Mouse (Mus musculus): Measurements from ENCODE around the gene Prkcd. TPM values are rescaled to one million over a fixed set of nuclear protein-coding genes. Genes with fewer than 3 reads are reported as not detected.

Prkcd gene
- polyA plus RNA-seq, 1 experiment from 2014 or later, result 35.7 TPM

DNA sequence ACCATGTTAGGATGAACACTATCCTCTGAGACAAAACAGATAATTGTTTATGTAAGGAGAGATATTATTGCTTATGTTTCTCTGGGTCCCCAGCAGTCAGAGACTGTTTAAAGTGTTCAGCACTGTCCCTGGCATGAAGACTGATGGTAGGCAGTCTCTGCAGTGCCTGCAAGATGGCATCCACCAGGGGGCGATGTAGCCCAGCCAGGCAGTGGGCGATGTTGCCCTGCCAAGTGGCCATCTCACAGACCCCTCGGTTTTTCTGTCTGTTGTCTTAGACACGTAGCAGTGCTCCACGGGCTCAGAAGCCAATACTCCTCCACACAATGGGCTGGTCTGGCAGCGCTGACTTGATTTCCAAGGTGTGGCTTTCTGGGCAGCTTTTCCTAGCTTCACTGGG lies 34.6 kb downstream of the Prkcd start:
- DNase-seq (ENCODE audit: low spot score), result peak; percentile 87
- H3K27ac ChIP-seq (replicated peaks; ENCODE audit: low read depth, low read length), result no peak overlapping the region
- H3K27me3 ChIP-seq (ENCODE audit: control insufficient read depth, insufficient read depth, low read length), result no peaks in the 10 kb centered on the region
- WGBS, result 8% methylated on average over 6 of the region's 6 CpGs
- peaks cover 4% of the 10 kb centered on the region; the same call in 1 of the 2 replicates for H3K36me3 ChIP-seq (ENCODE audit: control insufficient read depth, insufficient read depth, low read length)
- H3K4me2 ChIP-seq (ENCODE audit: low read depth, severe bottlenecking), result no peak overlapping the region
- ATAC-seq (ENCODE audit: insufficient number of reproducible peaks, low FRiP score, low TSS enrichment, low read depth), result no peak
- H3K4me3 ChIP-seq (ENCODE audit: low read depth, low read length), result no peak overlapping the region
- H3K9me3 ChIP-seq (ENCODE audit: control insufficient read depth, low read length), result no peaks in the 10 kb centered on the region
- H3K9ac ChIP-seq (ENCODE audit: low read length), result no peak overlapping the region
- H3K4me1 ChIP-seq (ENCODE audit: control insufficient read depth, insufficient read depth, low read length), result peaks cover 10% of the 10 kb centered on the region

DNA sequence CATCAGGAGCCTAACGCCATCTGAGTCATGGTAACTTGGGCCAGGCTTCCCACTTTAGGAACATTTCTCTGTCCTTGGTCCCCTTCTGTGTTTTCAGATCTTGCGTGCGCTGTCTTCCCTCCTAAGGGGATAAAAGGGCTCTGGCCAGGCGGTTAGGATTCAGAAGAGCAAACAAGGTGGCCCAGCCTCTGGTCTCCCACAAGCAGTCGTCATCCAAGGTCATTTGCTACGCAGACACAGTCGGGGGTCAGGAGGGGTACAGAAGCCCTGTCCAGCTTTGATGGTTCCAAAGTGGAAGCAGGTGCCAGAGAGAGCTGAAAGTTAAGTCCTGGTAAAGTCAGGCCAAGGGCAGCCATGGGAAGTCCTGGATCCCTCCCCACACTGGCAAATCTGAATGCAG lies 35.1 kb downstream of the Prkcd start:
- WGBS, result 72% methylated on average over 7 of the region's 7 CpGs

DNA sequence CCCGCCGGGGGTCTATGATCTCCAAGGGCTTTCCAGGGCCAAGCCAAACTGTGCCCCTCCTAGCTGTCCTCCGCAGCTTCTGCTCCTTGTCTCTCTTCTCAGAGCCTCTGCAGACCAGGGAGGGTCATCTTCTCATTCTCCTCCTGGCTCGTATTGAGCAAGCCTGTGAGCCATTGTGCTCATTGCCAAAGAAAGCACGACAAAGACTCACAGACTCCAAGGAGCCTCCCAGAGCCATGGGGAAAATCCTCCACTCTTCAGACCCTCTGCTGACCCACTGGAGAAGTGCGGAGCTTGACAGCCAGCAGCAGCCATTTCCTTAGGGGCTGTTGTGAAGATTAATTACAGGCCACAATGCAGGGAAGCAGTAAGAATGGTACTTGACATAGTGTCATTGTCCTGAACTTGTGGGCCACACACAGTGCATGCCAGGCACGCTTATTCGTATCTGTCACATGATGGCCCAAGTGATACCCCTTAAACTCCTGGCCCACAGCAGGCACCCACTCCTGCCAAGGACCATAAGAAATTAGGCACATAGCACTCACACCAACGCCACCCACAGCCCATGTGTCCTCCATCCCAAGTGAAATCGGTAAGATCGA lies 35.9 kb downstream of the Prkcd start:
- H3K27ac ChIP-seq (replicated peaks; ENCODE audit: low read depth, low read length), result no peak overlapping the region
- H3K4me2 ChIP-seq (ENCODE audit: low read depth, severe bottlenecking), result no peak overlapping the region
- no peaks in the 10 kb centered on the region for H3K36me3 ChIP-seq (ENCODE audit: control insufficient read depth, insufficient read depth, low read length)
- H3K9ac ChIP-seq (ENCODE audit: low read length), result no peak overlapping the region
- H3K9me3 ChIP-seq (ENCODE audit: control insufficient read depth, low read length), result no peaks in the 10 kb centered on the region
- H3K27me3 ChIP-seq (ENCODE audit: control insufficient read depth, insufficient read depth, low read length), result no peaks in the 10 kb centered on the region; the same call in 1 of the 2 replicates
- ATAC-seq (ENCODE audit: insufficient number of reproducible peaks, low FRiP score, low TSS enrichment, low read depth) (no peak), DNase-seq (ENCODE audit: low spot score) (no peak)
- peaks cover 10% of the 10 kb centered on the region for H3K4me1 ChIP-seq (ENCODE audit: control insufficient read depth, insufficient read depth, low read length)
- WGBS, result 84% methylated on average over 11 of the region's 11 CpGs
- H3K4me3 ChIP-seq (ENCODE audit: low read depth, low read length), result no peak overlapping the region

More for the DNA sequence above, 35.1 kb downstream of the Prkcd start:
- no peak overlapping the region for H3K9ac ChIP-seq (ENCODE audit: low read length)
- peaks cover 10% of the 10 kb centered on the region for H3K4me1 ChIP-seq (ENCODE audit: control insufficient read depth, insufficient read depth, low read length)
- peaks cover 4% of the 10 kb centered on the region; the same call in 1 of the 2 replicates for H3K36me3 ChIP-seq (ENCODE audit: control insufficient read depth, insufficient read depth, low read length)
- H3K27me3 ChIP-seq (ENCODE audit: control insufficient read depth, insufficient read depth, low read length), result no peaks in the 10 kb centered on the region
- no peaks in the 10 kb centered on the region for H3K9me3 ChIP-seq (ENCODE audit: control insufficient read depth, low read length)
- H3K4me3 ChIP-seq (ENCODE audit: low read depth, low read length), result no peak overlapping the region
- ATAC-seq (ENCODE audit: insufficient number of reproducible peaks, low FRiP score, low TSS enrichment, low read depth), result no peak
- no peak for DNase-seq (ENCODE audit: low spot score)
- no peak overlapping the region for H3K27ac ChIP-seq (replicated peaks; ENCODE audit: low read depth, low read length)
- no peak overlapping the region for H3K4me2 ChIP-seq (ENCODE audit: low read depth, severe bottlenecking)

DNA sequence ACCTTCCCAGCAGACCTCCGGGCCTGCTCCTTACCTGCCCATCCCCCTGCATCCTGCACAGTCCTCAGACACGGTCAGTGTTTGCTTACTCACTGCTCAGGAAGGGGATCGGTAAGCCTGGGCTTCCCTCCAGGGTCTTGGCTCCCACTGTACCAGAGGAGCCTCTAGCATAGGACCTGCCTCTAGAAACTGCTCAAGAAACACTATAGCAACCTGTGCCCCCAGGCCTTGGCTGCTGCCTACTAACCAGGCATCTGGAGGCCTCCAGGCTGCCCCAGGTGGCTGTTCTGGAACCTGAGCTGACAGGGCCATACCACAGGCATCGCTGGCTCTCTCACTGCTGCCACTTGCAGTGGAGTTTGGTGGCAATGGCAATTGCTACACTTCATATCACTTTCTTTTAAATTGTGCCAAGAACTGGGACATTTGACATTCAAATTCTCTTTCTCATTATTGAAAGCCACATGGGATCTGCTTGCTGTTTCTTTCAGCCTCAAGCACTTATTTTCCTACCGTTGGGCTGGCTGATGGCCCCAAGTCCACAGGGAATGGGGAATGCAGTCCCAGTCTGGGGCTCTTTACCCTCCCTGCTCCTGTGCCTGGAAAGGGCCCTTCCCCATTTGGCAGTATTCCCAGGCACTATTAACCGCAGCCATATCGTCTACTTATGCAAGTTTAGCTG lies 39.1 kb downstream of the Prkcd start:
- Histone ChIP-seq H3K9ac (ENCODE audit: low read length) (no peak overlapping the region), H3K4me2 (ENCODE audit: low read depth, severe bottlenecking) (no peak overlapping the region), H3K36me3 (ENCODE audit: control insufficient read depth, insufficient read depth, low read length) (no peaks in the 10 kb centered on the region), H3K27ac (replicated peaks; ENCODE audit: low read depth, low read length) (no peak overlapping the region), H3K4me3 (ENCODE audit: low read depth, low read length) (no peak overlapping the region), H3K27me3 (ENCODE audit: control insufficient read depth, insufficient read depth, low read length) (no peaks in the 10 kb centered on the region; the same call in 1 of the 2 replicates), H3K4me1 (ENCODE audit: control insufficient read depth, insufficient read depth, low read length) (no peaks in the 10 kb centered on the region), H3K9me3 (ENCODE audit: control insufficient read depth, low read length) (no peaks in the 10 kb centered on the region)
- WGBS, result 74% methylated on average over 7 of the region's 7 CpGs
- ATAC-seq (ENCODE audit: insufficient number of reproducible peaks, low FRiP score, low TSS enrichment, low read depth), result no peak
- DNase-seq (ENCODE audit: low spot score), result no peak

DNA sequence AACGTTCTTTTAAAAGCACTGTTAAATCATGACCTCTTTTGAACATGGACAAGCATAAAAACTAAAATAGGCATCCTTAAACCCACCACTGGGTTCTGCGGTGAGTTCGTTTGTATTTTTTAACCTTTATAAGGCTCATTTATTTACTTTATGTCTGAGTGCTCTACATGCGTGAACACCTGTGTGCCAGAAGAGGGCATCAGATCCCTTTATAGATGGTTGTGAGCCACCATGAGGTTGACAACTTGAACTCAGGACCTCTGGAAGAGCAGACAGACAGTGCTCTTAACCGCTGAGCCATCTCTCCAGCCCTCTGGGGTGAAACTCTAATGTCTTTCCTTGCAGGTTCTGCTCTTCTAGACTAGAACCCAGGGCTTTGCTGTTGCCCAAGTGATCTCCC lies 40.7 kb downstream of the Prkcd start:
- H3K27ac ChIP-seq (replicated peaks; ENCODE audit: low read depth, low read length), result no peak overlapping the region
- H3K4me3 ChIP-seq (ENCODE audit: low read depth, low read length), result no peak overlapping the region
- WGBS, result 79% methylated on average over 5 of the region's 5 CpGs
- H3K4me2 ChIP-seq (ENCODE audit: low read depth, severe bottlenecking), result no peak overlapping the region
- H3K9me3 ChIP-seq (ENCODE audit: control insufficient read depth, low read length), result no peaks in the 10 kb centered on the region
- no peaks in the 10 kb centered on the region; the same call in 1 of the 2 replicates for H3K27me3 ChIP-seq (ENCODE audit: control insufficient read depth, insufficient read depth, low read length)
- H3K36me3 ChIP-seq (ENCODE audit: control insufficient read depth, insufficient read depth, low read length), result no peaks in the 10 kb centered on the region
- no peak for ATAC-seq (ENCODE audit: insufficient number of reproducible peaks, low FRiP score, low TSS enrichment, low read depth)
- H3K9ac ChIP-seq (ENCODE audit: low read length), result no peak overlapping the region
- no peaks in the 10 kb centered on the region for H3K4me1 ChIP-seq (ENCODE audit: control insufficient read depth, insufficient read depth, low read length)
- DNase-seq (ENCODE audit: low spot score), result no peak

DNA sequence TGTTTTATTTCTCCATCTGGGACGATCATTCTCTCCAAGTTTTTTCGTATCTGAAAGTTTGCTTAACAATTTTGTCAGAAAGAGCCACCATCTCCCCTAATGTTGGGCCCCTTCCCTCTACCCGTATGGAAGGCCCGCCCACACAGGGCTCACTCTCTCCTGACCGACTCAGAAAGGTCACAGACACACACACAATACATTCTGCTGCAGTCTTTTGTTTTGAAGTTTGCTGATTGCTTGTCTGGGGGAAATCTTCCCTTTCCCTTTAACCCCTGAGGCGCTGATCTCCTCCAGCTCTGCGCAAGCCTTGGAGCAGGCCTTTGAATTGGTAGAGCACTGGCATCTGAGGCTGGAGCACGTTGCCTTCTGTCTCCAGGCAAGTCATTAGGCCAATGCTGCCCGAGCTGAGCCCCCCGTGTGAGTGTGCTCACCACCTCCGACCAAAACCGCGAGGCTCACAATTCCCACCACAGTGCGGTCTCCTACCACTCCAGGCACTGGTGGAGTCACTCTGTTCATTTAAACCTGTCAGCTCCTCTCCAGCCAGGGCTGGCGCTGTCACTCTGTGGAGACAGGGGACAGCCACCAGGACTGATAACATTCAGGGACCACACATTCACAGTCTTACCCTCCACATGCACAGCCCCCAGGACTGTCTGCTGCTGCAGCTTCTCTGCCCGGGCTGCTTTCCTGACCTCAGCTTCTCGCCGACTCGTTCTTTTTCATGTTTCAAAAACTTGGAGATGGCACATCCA lies 41.3 kb downstream of the Prkcd start:
- Histone ChIP-seq H3K4me1 (ENCODE audit: control insufficient read depth, insufficient read depth, low read length) (no peaks in the 10 kb centered on the region), H3K4me3 (ENCODE audit: low read depth, low read length) (no peak overlapping the region), H3K4me2 (ENCODE audit: low read depth, severe bottlenecking) (no peak overlapping the region), H3K9me3 (ENCODE audit: control insufficient read depth, low read length) (no peaks in the 10 kb centered on the region), H3K27ac (replicated peaks; ENCODE audit: low read depth, low read length) (no peak overlapping the region), H3K9ac (ENCODE audit: low read length) (no peak overlapping the region), H3K27me3 (ENCODE audit: control insufficient read depth, insufficient read depth, low read length) (no peaks in the 10 kb centered on the region; the same call in 1 of the 2 replicates), H3K36me3 (ENCODE audit: control insufficient read depth, insufficient read depth, low read length) (no peaks in the 10 kb centered on the region)
- WGBS, result 54% methylated on average over 19 of the region's 19 CpGs
- no peak for DNase-seq (ENCODE audit: low spot score)
- no peak for ATAC-seq (ENCODE audit: insufficient number of reproducible peaks, low FRiP score, low TSS enrichment, low read depth)

DNA sequence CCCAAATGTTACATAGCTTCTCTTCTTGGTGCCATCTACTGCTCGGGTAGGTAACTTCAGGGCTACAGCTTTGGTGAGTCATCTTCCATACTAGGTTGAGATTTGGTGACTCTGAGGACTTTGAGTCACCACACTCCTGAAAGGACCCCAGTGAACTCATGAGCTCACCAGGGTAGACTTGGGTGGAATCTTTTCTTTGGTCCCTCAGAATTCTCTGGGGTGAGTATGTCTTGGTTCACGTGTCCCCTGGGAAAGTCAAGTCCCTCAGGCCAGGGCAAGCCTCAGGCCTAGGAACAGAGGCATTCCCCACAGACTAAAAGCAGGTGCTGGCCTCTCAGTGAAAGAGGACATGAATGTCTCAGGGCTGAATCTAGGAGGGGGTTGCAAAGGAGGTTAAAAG lies 41.9 kb downstream of the Prkcd start:
- Histone ChIP-seq H3K4me1 (ENCODE audit: control insufficient read depth, insufficient read depth, low read length) (no peaks in the 10 kb centered on the region), H3K27me3 (ENCODE audit: control insufficient read depth, insufficient read depth, low read length) (no peaks in the 10 kb centered on the region; the same call in 1 of the 2 replicates), H3K4me3 (ENCODE audit: low read depth, low read length) (no peak overlapping the region), H3K27ac (replicated peaks; ENCODE audit: low read depth, low read length) (no peak overlapping the region), H3K9me3 (ENCODE audit: control insufficient read depth, low read length) (no peaks in the 10 kb centered on the region), H3K9ac (ENCODE audit: low read length) (no peak overlapping the region), H3K4me2 (ENCODE audit: low read depth, severe bottlenecking) (no peak overlapping the region), H3K36me3 (ENCODE audit: control insufficient read depth, insufficient read depth, low read length) (no peaks in the 10 kb centered on the region)
- DNase-seq (ENCODE audit: low spot score) (no peak), ATAC-seq (ENCODE audit: insufficient number of reproducible peaks, low FRiP score, low TSS enrichment, low read depth) (no peak)
- 69% methylated on average over 2 of the region's 2 CpGs for WGBS

DNA sequence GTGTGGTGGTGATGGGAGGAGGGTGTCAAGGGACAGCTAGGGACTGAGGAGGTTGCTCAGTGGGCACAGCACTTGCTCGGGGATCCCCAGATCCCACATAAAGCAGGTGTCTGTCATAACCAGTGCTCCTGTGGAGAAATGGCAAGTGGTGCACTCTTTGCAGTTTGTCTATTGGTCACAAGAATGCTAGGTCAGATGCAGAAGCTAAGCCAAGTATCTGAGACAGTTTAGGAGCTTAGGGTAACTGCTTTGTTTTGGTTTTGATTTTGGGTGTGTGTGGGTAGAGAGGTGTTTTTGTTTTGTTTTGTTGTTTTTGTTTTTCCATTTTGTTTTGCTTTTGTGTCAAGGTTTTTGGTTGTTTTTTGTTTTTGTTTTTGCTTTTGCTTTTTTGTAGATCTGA lies 44.8 kb downstream of the Prkcd start:
- H3K4me3 ChIP-seq (ENCODE audit: low read depth, low read length), result no peak overlapping the region
- ATAC-seq (ENCODE audit: insufficient number of reproducible peaks, low FRiP score, low TSS enrichment, low read depth) (no peak), DNase-seq (ENCODE audit: low spot score) (no peak)
- H3K9me3 ChIP-seq (ENCODE audit: control insufficient read depth, low read length), result no peaks in the 10 kb centered on the region
- no peaks in the 10 kb centered on the region; the same call in 1 of the 2 replicates for H3K27me3 ChIP-seq (ENCODE audit: control insufficient read depth, insufficient read depth, low read length)
- H3K4me1 ChIP-seq (ENCODE audit: control insufficient read depth, insufficient read depth, low read length), result no peaks in the 10 kb centered on the region
- H3K36me3 ChIP-seq (ENCODE audit: control insufficient read depth, insufficient read depth, low read length), result 0 out of 2 replicates have a peak, but pooled peaks cover under 1% of the 10 kb centered on the region
- H3K27ac ChIP-seq (replicated peaks; ENCODE audit: low read depth, low read length), result no peak overlapping the region
- 72% methylated on average over 1 of the region's 1 CpGs for WGBS
- H3K9ac ChIP-seq (ENCODE audit: low read length), result no peak overlapping the region
- no peak overlapping the region for H3K4me2 ChIP-seq (ENCODE audit: low read depth, severe bottlenecking)

All from limb, embryonic 11.5 days (tissue).